Mouse (Mus musculus) forebrain, embryonic 12.5 days (tissue): ENCODE measurements around the gene Nuak1. TPM values are rescaled to one million over a fixed set of nuclear protein-coding genes. Genes with fewer than 3 reads are reported as not detected.
A peak's percentile ranks its signal among the peaks of the same experiment; 100 is the strongest.

ENCODE experiments used
- ATAC-seq: fragments of 200-750 bp; cut with Nextera tagmentation; 2 replicates; pipeline ENCODE4 v1.8.0; 2017; ENCODE audit warnings: moderate TSS enrichment; ENCODE audit not compliant: low FRiP score
- H3K27ac ChIP-seq: fragments of 300-500 bp; sonication (generic); 2 replicates; pipeline ENCODE4 v1.5.1; 2016; ENCODE audit warnings: mild to moderate bottlenecking
- H3K27me3 ChIP-seq: fragments of 300-500 bp; sonication (generic); 2 replicates; pipeline ENCODE4 v1.6.1; 2016; ENCODE audit warnings: mild to moderate bottlenecking
- H3K36me3 ChIP-seq: fragments of 300-500 bp; sonication (generic); replicated peaks from 2 replicates; pipeline ENCODE4 v1.6.1; 2016; ENCODE audit warnings: mild to moderate bottlenecking
- H3K4me1 ChIP-seq: fragments of 300-500 bp; sonication (generic); 2 replicates; pipeline ENCODE4 v1.6.1; 2016
- H3K4me2 ChIP-seq: fragments of 300-500 bp; sonication (generic); 2 replicates; pipeline ENCODE4 v1.6.1; 2016; ENCODE audit warnings: mild to moderate bottlenecking, moderate library complexity
- H3K4me3 ChIP-seq: fragments of 300-500 bp; sonication (generic); replicated peaks from 2 replicates; pipeline ENCODE4 v1.5.1; 2016; ENCODE audit warnings: mild to moderate bottlenecking
- H3K9ac ChIP-seq: fragments of 300-500 bp; sonication (generic); 2 replicates; pipeline ENCODE4 v1.6.1; 2016; ENCODE audit warnings: mild to moderate bottlenecking
- H3K9me3 ChIP-seq: fragments of 300-500 bp; sonication (generic); 2 replicates; pipeline ENCODE4 v1.6.1; 2016
- WGBS: fragments of 180-500 bp; shearing (Covaris S2); methylation state at CpG from one replicate; pipeline ENCODE4 v1.1.7; 2016; 5-methylcytosine and 5-hydroxymethylcytosine counted together
- polyA plus RNA-seq: library from polyadenylated mRNA; unstranded; fragments of >200 nt; fragmentation: Nextera tagmentation; extraction: Ambion mirVana; gene quantifications from 2 replicates; pipeline ENCODE4 v1.2.1, GENCODE M21; 2016

Nuak1 gene
- polyA plus RNA-seq, 1 experiment from 2014 or later: 5.3 TPM

GRCm38 (mm10) chr10:84441846-84442245 is 1.4 kb upstream of the Nuak1 start:
- Histone ChIP-seq H3K36me3 (no peaks in the 10 kb centered on the region), H3K27me3 (no peaks in the 10 kb centered on the region), H3K4me1 (peaks cover 52% of the 10 kb centered on the region), H3K4me2 (peak overlapping the region; percentile 84), H3K9me3 (no peaks in the 10 kb centered on the region), H3K9ac (peak overlapping the region; percentile 99), H3K27ac (peak overlapping the region; percentile 98), H3K4me3 (peak overlapping the region; percentile 80)
- 8% methylated on average over 11 of the region's 11 CpGs for WGBS
- no peak for ATAC-seq

GRCm38 (mm10) chr10:84441434-84441785 is 1.0 kb upstream of the Nuak1 start:
- Histone ChIP-seq H3K27ac (peak overlapping the region; percentile 98), H3K4me1 (peaks cover 53% of the 10 kb centered on the region), H3K27me3 (no peaks in the 10 kb centered on the region), H3K9me3 (no peaks in the 10 kb centered on the region), H3K36me3 (no peaks in the 10 kb centered on the region), H3K4me3 (peak overlapping the region; percentile 80), H3K4me2 (peak overlapping the region; percentile 84), H3K9ac (peak overlapping the region; percentile 99)
- no peak for ATAC-seq
- WGBS: 2% methylated on average over 7 of the region's 7 CpGs

DNA sequence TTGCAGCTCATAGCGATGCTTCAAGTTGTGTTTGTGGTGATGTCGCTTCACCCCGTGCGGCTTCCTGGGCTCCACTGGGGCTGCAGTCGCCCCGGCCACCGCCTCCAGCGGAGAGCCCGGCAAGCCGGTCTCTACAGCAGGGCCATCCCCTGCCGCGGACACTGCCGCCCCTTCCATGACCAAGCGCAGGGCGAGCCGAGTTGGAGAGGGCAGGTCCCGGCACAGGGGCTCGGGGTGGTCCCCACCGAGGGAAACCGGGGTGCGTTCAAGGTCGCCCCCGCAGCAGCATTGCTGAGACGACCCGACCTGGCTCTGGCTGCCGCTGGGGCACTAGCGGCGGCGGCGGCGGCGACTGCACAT is 236 bp downstream of the Nuak1 start:
- H3K4me3 ChIP-seq: peak overlapping the region; percentile 80
- H3K9me3 ChIP-seq: no peaks in the 10 kb centered on the region
- ATAC-seq: peak; percentile 42
- peak overlapping the region; percentile 99 for H3K9ac ChIP-seq
- H3K36me3 ChIP-seq: no peaks in the 10 kb centered on the region
- H3K27me3 ChIP-seq: no peaks in the 10 kb centered on the region
- peak overlapping the region; percentile 98 for H3K27ac ChIP-seq
- H3K4me1 ChIP-seq: peaks cover 65% of the 10 kb centered on the region
- 0% methylated on average over 32 of the region's 32 CpGs for WGBS
- peak overlapping the region; percentile 84 for H3K4me2 ChIP-seq

- Histone ChIP-seq H3K4me1 (peaks cover 66% of the 10 kb centered on the region), H3K27ac (peak overlapping the region; percentile 81; the same call in 1 of the 2 replicates), H3K4me3 (peak overlapping the region; percentile 80), H3K4me2 (peak overlapping the region; percentile 84), H3K27me3 (no peaks in the 10 kb centered on the region), H3K36me3 (no peaks in the 10 kb centered on the region), H3K9ac (peak overlapping the region; percentile 99), H3K9me3 (no peaks in the 10 kb centered on the region)
- 12% methylated on average over 7 of the region's 7 CpGs for WGBS
- ATAC-seq: no peak
Observed at GRCm38 (mm10) chr10:84439228-84439596, 1.2 kb downstream of the Nuak1 start.

- Histone ChIP-seq H3K9ac (peak overlapping the region; percentile 99), H3K27me3 (no peaks in the 10 kb centered on the region), H3K9me3 (no peaks in the 10 kb centered on the region), H3K4me2 (peak overlapping the region; percentile 84), H3K27ac (peak overlapping the region; percentile 81), H3K4me1 (peaks cover 66% of the 10 kb centered on the region), H3K4me3 (peak overlapping the region; percentile 80), H3K36me3 (peaks cover 1% of the 10 kb centered on the region; the same call in 1 of the 2 replicates)
- WGBS: 44% methylated on average over 19 of the region's 19 CpGs
- ATAC-seq: no peak
Observed at GRCm38 (mm10) chr10:84438466-84439227, 1.8 kb downstream of the Nuak1 start.

DNA sequence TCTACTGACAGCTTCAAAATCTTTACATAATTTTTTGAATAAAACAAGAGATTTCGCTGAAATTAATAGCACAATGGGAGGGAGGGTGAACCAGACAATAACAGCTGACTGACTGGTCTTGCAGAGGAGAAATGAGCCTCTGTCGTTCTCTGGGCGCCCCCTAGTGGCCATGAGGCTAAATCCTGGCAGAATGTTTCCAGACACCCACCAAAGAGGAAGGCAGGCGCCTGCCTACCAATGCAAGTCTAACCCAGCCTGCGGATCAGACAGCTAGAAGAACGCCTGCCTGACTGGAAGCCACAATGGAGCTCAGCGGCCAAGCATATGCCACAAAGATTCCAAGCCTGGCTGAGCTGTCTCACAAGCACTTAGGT is 2.4 kb downstream of the Nuak1 start:
- ATAC-seq: peak; percentile 59
- Histone ChIP-seq H3K36me3 (peaks cover 7% of the 10 kb centered on the region), H3K4me3 (peak overlapping the region; percentile 80), H3K9ac (peak overlapping the region; percentile 99; the same call in 1 of the 2 replicates), H3K4me1 (peaks cover 66% of the 10 kb centered on the region), H3K9me3 (no peaks in the 10 kb centered on the region), H3K4me2 (peak overlapping the region; percentile 84), H3K27me3 (no peaks in the 10 kb centered on the region), H3K27ac (peak overlapping the region; percentile 81)
- 1% methylated on average over 7 of the region's 7 CpGs for WGBS

- Histone ChIP-seq H3K4me2 (peak overlapping the region; percentile 84), H3K9me3 (no peaks in the 10 kb centered on the region), H3K4me3 (peak overlapping the region; percentile 80), H3K9ac (peak overlapping the region; percentile 38), H3K36me3 (peaks cover 14% of the 10 kb centered on the region), H3K27me3 (no peaks in the 10 kb centered on the region), H3K27ac (peak overlapping the region; percentile 81), H3K4me1 (peaks cover 60% of the 10 kb centered on the region)
- peak; percentile 27; the same call in 1 of the 2 replicates for ATAC-seq
- WGBS: 40% methylated on average over 14 of the region's 14 CpGs
Observed at GRCm38 (mm10) chr10:84437166-84438048, 3.0 kb downstream of the Nuak1 start.

GRCm38 (mm10) chr10:84435930-84436329 is 4.5 kb downstream of the Nuak1 start:
- H3K4me2 ChIP-seq: peak overlapping the region; percentile 10; the same call in 1 of the 2 replicates
- peaks cover 26% of the 10 kb centered on the region for H3K36me3 ChIP-seq
- WGBS: 66% methylated on average over 11 of the region's 11 CpGs

GRCm38 (mm10) chr10:84433193-84433801 is 7.1 kb downstream of the Nuak1 start:
- no peak for ATAC-seq
- no peaks in the 10 kb centered on the region for H3K9me3 ChIP-seq
- 88% methylated on average over 21 of the region's 21 CpGs for WGBS
- no peak overlapping the region for H3K27ac ChIP-seq
- H3K4me1 ChIP-seq: peaks cover 29% of the 10 kb centered on the region
- peaks cover 30% of the 10 kb centered on the region for H3K36me3 ChIP-seq
- H3K9ac ChIP-seq: no peak overlapping the region
- no peak overlapping the region for H3K4me3 ChIP-seq
- no peaks in the 10 kb centered on the region for H3K27me3 ChIP-seq
- no peak overlapping the region for H3K4me2 ChIP-seq

More at GRCm38 (mm10) chr10:84435930-84436329, 4.5 kb downstream of the Nuak1 start:
- no peak for ATAC-seq
- 0 out of 2 replicates have a peak overlapping the region, but pooled peaks have one; percentile 25 for H3K27ac ChIP-seq
- no peaks in the 10 kb centered on the region for H3K9me3 ChIP-seq
- H3K9ac ChIP-seq: 0 out of 2 replicates have a peak overlapping the region, but pooled peaks have one; percentile 36
- no peaks in the 10 kb centered on the region for H3K27me3 ChIP-seq
- peaks cover 47% of the 10 kb centered on the region for H3K4me1 ChIP-seq
- no peak overlapping the region for H3K4me3 ChIP-seq

- H3K9ac ChIP-seq: no peak overlapping the region
- no peak overlapping the region for H3K4me3 ChIP-seq
- H3K27ac ChIP-seq: no peak overlapping the region
- no peaks in the 10 kb centered on the region for H3K27me3 ChIP-seq
- H3K4me1 ChIP-seq: peaks cover 9% of the 10 kb centered on the region
- H3K9me3 ChIP-seq: no peaks in the 10 kb centered on the region
- no peak overlapping the region for H3K4me2 ChIP-seq
- WGBS: 76% methylated on average over 7 of the region's 7 CpGs
- ATAC-seq: no peak
- H3K36me3 ChIP-seq: no peaks in the 10 kb centered on the region
Observed at GRCm38 (mm10) chr10:84424374-84424773, 16.0 kb downstream of the Nuak1 start.

DNA sequence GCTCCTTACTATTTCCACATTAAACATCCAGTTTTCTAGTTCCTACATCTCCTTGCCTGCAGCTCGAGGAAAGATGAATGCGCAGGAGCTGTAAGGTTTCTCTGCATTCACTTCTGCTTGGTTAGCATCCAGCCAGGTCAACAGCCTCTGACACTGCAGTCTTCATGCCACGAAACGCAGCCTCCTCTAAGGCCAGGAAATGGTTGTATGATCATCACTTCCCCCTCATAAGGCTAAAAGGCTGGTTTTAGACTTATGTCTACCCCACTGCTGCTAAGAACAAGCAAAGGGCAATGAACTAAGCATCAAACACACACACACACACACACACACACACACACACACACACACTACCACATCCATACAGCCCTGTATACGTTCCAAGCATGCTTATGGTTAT is 16.5 kb downstream of the Nuak1 start:
- Histone ChIP-seq H3K4me1 (peaks cover 13% of the 10 kb centered on the region), H3K36me3 (no peaks in the 10 kb centered on the region), H3K9ac (no peak overlapping the region), H3K4me2 (no peak overlapping the region), H3K27ac (no peak overlapping the region), H3K9me3 (no peaks in the 10 kb centered on the region), H3K4me3 (no peak overlapping the region), H3K27me3 (no peaks in the 10 kb centered on the region)
- WGBS: 92% methylated on average over 5 of the region's 5 CpGs
- no peak for ATAC-seq

GRCm38 (mm10) chr10:84420589-84420988 is 19.8 kb downstream of the Nuak1 start:
- Histone ChIP-seq H3K4me2 (no peak overlapping the region), H3K9me3 (no peaks in the 10 kb centered on the region), H3K27me3 (no peaks in the 10 kb centered on the region), H3K9ac (no peak overlapping the region), H3K4me1 (peaks cover 18% of the 10 kb centered on the region), H3K27ac (no peak overlapping the region), H3K4me3 (no peak overlapping the region), H3K36me3 (0 out of 2 replicates have a peak, but pooled peaks cover 4% of the 10 kb centered on the region)
- 94% methylated on average over 6 of the region's 6 CpGs for WGBS
- ATAC-seq: no peak
